Mouse (Mus musculus) midbrain, postnatal 0 days (tissue): ENCODE measurements around the gene Vps35l. TPM values are rescaled to one million over a fixed set of nuclear protein-coding genes. Genes with fewer than 3 reads are reported as not detected.

Source experiments
- ATAC-seq: fragments of 200-750 bp; cut with Nextera tagmentation; 2 replicates; pipeline ENCODE4 v1.8.0; 2017; ENCODE audit warnings: moderate number of reproducible peaks, mild to moderate bottlenecking, moderate TSS enrichment, moderate library complexity; ENCODE audit not compliant: low FRiP score
- DNase-seq: peaks from one replicate; pipeline ENCODE4 v3.0.0-alpha.2; 2015; ENCODE audit warnings: low spot score
- H3K27ac ChIP-seq: fragments of 300-500 bp; sonication (generic); 2 replicates; pipeline ENCODE4 v1.5.1; 2014; ENCODE audit warnings: low read depth, mild to moderate bottlenecking, low read length, mixed read lengths
- H3K27me3 ChIP-seq: fragments of 300-500 bp; sonication (generic); 2 replicates; pipeline ENCODE4 v1.6.1; 2014; ENCODE audit warnings: low read length, control low read depth, mixed read lengths; ENCODE audit not compliant: insufficient read depth
- H3K36me3 ChIP-seq: fragments of 300-500 bp; sonication (generic); 2 replicates; pipeline ENCODE4 v1.6.1; 2014; ENCODE audit warnings: low read length, control low read depth, mixed read lengths; ENCODE audit not compliant: insufficient read depth
- H3K4me1 ChIP-seq: fragments of 300-500 bp; sonication (generic); 2 replicates; pipeline ENCODE4 v1.6.1; 2014; ENCODE audit warnings: mild to moderate bottlenecking, control low read depth, antibody characterized with exemption, low read length, mixed read lengths; ENCODE audit not compliant: insufficient read depth
- H3K4me2 ChIP-seq: fragments of 300-500 bp; sonication (generic); 2 replicates; pipeline ENCODE4 v1.6.1; 2014; ENCODE audit warnings: low read depth, mild to moderate bottlenecking, low read length, mixed read lengths; ENCODE audit not compliant: poor library complexity, severe bottlenecking
- H3K4me3 ChIP-seq: fragments of 300-500 bp; sonication (generic); 2 replicates; pipeline ENCODE4 v1.5.1; 2014; ENCODE audit warnings: low read depth, mild to moderate bottlenecking, low read length, moderate library complexity
- H3K9ac ChIP-seq: fragments of 300-500 bp; sonication (generic); replicated peaks from 2 replicates; pipeline ENCODE4 v1.6.1; 2014; ENCODE audit warnings: mild to moderate bottlenecking, low read length, moderate library complexity, mixed read lengths; ENCODE audit not compliant: poor library complexity, severe bottlenecking
- H3K9me3 ChIP-seq: fragments of 300-500 bp; sonication (generic); 2 replicates; pipeline ENCODE4 v1.6.1; 2016; ENCODE audit warnings: low read length, control low read depth
- CTCF ChIP-seq: IDR thresholded peaks from 2 replicates; pipeline ENCODE4 v1.5.1; 2016; ENCODE audit warnings: antibody characterized with exemption, mild to moderate bottlenecking
- WGBS: fragments of 180-500 bp; shearing (Covaris S2); extraction: QIAGEN DNeasy Blood & Tissue Kit; methylation state at CpG from one replicate; pipeline ENCODE4 v1.1.7; 2014; 5-methylcytosine and 5-hydroxymethylcytosine counted together
- polyA plus RNA-seq: library from polyadenylated mRNA; unstranded; fragments of >200 nt; fragmentation: Nextera tagmentation; extraction: Ambion mirVana; gene quantifications from 2 replicates; pipeline ENCODE4 v1.2.1, GENCODE M21; 2015
- total RNA-seq: library from RNA; depleted of rRNA; stranded (reverse); fragments of >200 nt; gene quantifications from 2 replicates; pipeline ENCODE4 v1.2.3, GENCODE M21; 2014

Vps35l gene
- total and polyA plus RNA-seq, 2 experiments from 2014 or later = 89.4 to 114 TPM

DNA sequence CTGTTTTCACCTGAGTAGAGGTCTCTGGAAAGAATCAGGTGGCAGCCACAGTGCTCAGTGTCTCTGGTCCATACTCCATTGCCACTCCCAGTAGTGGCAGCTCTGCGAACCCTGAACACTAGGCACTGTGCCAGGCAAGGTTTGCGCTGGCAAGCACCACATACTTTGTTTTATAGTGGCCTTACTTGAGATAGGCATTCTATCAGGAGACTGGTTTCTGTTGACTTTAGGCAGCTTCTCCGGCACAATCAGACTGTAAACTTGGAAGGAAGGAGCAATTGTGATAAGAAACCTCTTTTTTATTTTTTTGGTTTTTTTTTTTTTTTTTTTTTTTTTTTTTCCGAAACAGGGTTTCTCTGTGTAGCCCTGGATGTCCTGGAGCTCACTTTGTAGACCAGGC lies 32.0 kb upstream of the Vps35l start:
- 88% methylated on average over 4 of the region's 4 CpGs for WGBS

DNA sequence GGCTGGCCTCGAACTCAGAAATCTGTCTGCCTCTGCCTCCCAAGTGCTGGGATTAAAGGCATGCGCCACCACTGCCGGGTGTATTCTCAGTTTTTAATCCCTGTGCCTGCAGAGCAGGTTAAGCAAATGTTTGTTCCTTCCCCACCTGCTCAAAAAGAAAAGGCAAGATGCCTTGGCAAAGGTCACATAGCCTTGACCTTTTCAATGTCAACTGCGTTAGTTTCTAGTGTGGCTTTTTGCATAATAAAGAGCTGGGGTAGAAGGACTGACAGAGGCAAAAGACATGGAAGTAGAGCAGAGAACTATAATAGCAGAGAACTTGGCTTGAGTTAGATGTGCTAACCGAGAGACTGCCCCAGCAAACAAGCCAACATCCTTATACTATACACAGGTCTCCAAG lies 29.2 kb upstream of the Vps35l start:
- DNase-seq (no peak), ATAC-seq (no peak)
- Histone ChIP-seq H3K36me3 (no peaks in the 10 kb centered on the region), H3K4me2 (no peak overlapping the region), H3K9ac (no peak overlapping the region), H3K4me1 (peaks cover 6% of the 10 kb centered on the region), H3K27ac (no peak overlapping the region), H3K27me3 (no peaks in the 10 kb centered on the region), H3K9me3 (no peaks in the 10 kb centered on the region), H3K4me3 (no peak overlapping the region)
- no peak for TF ChIP-seq CTCF
- 59% methylated on average over 5 of the region's 5 CpGs for WGBS

More for the DNA sequence above, 32.0 kb upstream of the Vps35l start:
- DNase-seq (no peak), ATAC-seq (no peak)
- no peak overlapping the region for H3K9ac ChIP-seq
- H3K4me2 ChIP-seq = no peak overlapping the region
- no peaks in the 10 kb centered on the region for H3K27me3 ChIP-seq
- H3K4me1 ChIP-seq = peaks cover 5% of the 10 kb centered on the region; the same call in 1 of the 2 replicates
- TF ChIP-seq CTCF = no peak
- no peak overlapping the region for H3K27ac ChIP-seq
- no peak overlapping the region for H3K4me3 ChIP-seq
- no peaks in the 10 kb centered on the region for H3K9me3 ChIP-seq
- no peaks in the 10 kb centered on the region for H3K36me3 ChIP-seq

DNA sequence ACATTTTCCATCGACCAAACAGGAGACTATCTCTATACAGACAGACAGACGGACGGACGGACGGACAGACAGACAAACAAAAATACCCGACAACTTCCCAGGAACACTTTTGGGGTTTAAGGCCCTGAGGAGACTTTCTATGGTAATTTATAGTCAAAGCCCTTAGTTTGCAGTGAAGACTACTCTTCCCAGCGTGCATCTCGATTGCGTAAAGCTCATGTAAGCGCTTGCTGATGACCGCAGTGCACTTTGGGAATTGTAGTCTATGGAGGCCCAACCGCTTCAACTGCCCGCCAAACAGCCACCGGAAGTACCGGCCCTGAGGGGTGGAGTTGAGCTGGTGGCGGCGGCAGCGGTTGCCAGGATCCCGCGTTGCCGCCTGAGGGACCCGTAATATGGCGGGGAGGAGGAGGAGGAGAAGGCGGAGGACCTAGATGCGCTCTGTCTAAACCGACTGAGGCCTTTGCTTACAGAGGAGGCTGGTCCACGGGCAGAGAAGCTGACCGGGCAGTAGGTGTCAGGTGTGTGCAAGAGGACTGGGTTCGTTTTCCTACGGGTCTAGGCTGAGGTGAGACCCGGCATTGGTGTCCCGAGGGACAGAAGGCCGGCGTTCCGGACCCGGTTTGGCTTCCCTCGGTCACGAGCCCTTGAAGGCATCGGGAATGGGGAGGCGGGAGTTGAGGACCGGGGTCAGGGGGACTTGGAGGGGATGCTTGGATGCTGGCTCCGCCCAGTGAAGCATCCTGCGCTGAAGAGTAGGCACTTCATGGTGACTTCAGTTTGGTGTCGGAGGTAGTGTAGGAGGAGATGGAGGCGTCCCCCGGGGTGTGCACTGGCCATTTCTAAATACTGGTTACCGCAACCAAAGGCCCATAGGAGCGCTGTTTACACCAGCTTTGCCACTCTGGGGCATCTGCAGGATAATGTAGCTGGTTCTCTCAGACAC lies 27.5 kb upstream of the Vps35l start, which contains the start of gene Ccp110:
Gene Ccp110, plus strand, starts transcription at position 325 of the 946 bp plus-strand sequence.
- ATAC-seq (peak; percentile 95), DNase-seq (peak; percentile 99)
- Histone ChIP-seq H3K9ac (peak within 1 kb of the TSS; percentile 77), H3K27me3 (no peaks in the 10 kb centered on the region), H3K4me3 (peak within 1 kb of the TSS; percentile 84), H3K9me3 (no peaks in the 10 kb centered on the region), H3K27ac (peak within 1 kb of the TSS; percentile 85), H3K4me1 (peaks cover 6% of the 10 kb centered on the region), H3K4me2 (peak within 1 kb of the TSS; percentile 62), H3K36me3 (peaks cover 4% of the 10 kb centered on the region; the same call in 1 of the 2 replicates)
- under 1% methylated on average over 48 of the region's 48 CpGs for WGBS
- TF ChIP-seq CTCF = peak; percentile 45

DNA sequence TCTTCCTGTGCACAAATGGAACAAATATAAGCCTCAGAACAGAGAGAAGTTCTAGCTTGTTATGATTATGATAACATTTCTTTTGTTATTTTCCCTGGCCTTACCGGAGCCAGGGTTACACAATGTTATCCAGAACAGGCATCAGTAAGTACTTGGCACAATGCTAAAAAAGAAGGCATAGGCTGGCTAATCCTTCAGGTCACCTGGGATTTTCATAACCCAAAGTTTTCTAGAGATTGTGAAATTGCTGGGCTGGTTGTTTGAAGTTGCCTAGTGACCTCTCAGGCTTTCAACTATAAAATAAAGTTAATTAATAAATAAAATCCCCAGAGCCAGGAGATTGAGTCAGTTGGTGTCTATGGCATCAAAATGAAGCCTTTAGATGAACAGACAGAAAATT lies 25.2 kb upstream of the Vps35l start:
- no peak for TF ChIP-seq CTCF
- ATAC-seq = no peak
- no peaks in the 10 kb centered on the region for H3K27me3 ChIP-seq
- no peak overlapping the region for H3K9ac ChIP-seq
- no peak overlapping the region for H3K4me2 ChIP-seq
- 87% methylated on average over 1 of the region's 1 CpGs for WGBS
- H3K9me3 ChIP-seq = no peaks in the 10 kb centered on the region
- H3K36me3 ChIP-seq = peaks cover 10% of the 10 kb centered on the region; the same call in 1 of the 2 replicates
- no peak overlapping the region for H3K4me3 ChIP-seq
- DNase-seq = no peak
- peaks cover 6% of the 10 kb centered on the region for H3K4me1 ChIP-seq
- H3K27ac ChIP-seq = no peak overlapping the region

DNA sequence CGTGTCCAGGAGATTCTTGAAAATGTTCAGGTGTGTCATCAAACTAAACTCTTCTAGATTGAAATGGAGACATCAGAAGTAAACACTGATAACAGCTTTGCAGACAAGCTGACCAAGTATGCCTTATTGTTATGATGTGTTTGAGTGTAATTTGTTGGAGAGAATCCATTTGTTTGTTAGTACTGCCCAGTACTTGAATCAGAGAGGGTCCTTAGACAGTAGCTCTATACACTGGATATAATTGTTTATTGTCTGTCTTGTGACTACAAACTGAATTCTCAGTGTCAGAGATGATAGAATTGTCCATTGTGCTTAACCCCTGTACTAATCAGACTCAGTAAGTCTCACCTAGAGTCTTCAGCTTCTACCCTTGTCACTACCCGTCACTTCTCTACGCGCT lies 22.0 kb upstream of the Vps35l start:
- TF ChIP-seq CTCF = no peak
- Histone ChIP-seq H3K36me3 (peaks cover 27% of the 10 kb centered on the region), H3K4me2 (no peak overlapping the region), H3K9ac (no peak overlapping the region), H3K27ac (no peak overlapping the region), H3K27me3 (no peaks in the 10 kb centered on the region), H3K4me1 (peaks cover 6% of the 10 kb centered on the region), H3K9me3 (no peaks in the 10 kb centered on the region), H3K4me3 (no peak overlapping the region)
- DNase-seq (no peak), ATAC-seq (no peak)
- 98% methylated on average over 4 of the region's 4 CpGs for WGBS

DNA sequence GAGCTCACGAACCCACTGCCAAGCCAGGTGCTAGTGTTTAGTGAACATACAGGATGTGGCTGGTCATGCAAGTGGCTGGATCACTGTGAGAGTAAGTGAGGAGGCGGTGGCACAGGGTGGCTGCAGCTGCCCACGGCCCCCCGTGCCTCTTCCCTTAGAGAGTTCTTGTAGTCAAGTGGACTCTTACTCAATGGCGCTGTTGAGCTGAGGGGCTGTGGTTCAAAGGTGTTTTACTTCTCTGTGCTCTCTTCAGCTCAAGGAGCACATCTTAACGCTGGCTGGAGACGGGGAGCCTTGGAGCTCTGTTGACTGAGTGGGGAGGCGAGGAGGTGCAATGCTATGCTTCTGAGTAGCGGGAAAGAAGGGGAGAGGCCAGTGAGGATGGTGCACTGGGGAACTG lies 16.1 kb upstream of the Vps35l start:
- Histone ChIP-seq H3K4me3 (no peak overlapping the region), H3K9me3 (no peaks in the 10 kb centered on the region), H3K4me1 (no peaks in the 10 kb centered on the region), H3K36me3 (peaks cover 57% of the 10 kb centered on the region), H3K9ac (no peak overlapping the region), H3K27me3 (no peaks in the 10 kb centered on the region), H3K4me2 (no peak overlapping the region), H3K27ac (no peak overlapping the region)
- 92% methylated on average over 9 of the region's 9 CpGs for WGBS
- ATAC-seq = no peak
- no peak for TF ChIP-seq CTCF
- no peak for DNase-seq
